Mouse (Mus musculus) erythroblast, embryonic 14.5 days (primary cell): ENCODE measurements at regions not wholly inside any gene's neighbourhood (a gene's known extent, or its start where the extent isn't known, plus 50 kb on each side); places are given as distances from the start of the nearest gene placed in this dataset.

ENCODE experiments used
- GATA1 ChIP-seq: IDR thresholded peaks from 2 replicates; pipeline ENCODE4 v1.6.1; 2012; ENCODE audit warnings: low read length, inconsistent platforms, mixed read lengths
- TAL1 ChIP-seq: IDR thresholded peaks from 3 replicates; pipeline ENCODE4 v1.6.1; 2012; ENCODE audit warnings: low read length, inconsistent platforms, mixed read lengths

DNA sequence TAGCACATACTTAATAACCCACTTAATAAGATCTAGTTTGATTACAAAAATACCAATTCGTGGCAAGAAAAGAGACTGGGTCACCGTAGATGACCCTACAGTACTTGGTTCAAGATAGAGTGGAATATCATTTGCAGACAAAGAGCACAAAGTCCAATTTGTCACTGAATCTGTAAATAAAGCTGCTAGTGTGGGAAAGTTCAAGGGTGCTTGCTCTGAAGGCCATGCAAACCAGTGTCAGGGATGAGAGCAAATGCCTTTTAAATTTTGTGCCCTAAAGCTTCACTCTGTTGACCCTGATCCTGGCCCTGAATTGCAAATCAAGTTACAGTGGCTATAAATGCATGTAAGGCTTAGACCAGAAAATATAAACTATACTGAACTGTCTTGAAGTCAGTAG is 113.1 kb downstream of the Cd55b start:
- TF ChIP-seq GATA1 (no peak), TAL1 (no peak)
